8 mouse cellular contexts compared by ENCODE assay signal in genomic region chr4:55349452-55350218, GRCm38 (mm10). TPM values are rescaled to one million over a fixed set of nuclear protein-coding genes. Genes with fewer than 3 reads are reported as not detected.
DNase-seq lines count a peak whose midpoint lies in the region; ATAC-seq lines count a peak whose summit lies in the region.

Rad23b (plus strand) TSS chr4:55350043.

- H3K27me3 ChIP-seq in hindbrain, embryonic 15.5 days, result no peaks in the 10 kb centered on the region

- H3K27ac ChIP-seq in hindbrain, embryonic 15.5 days (replicated peaks), result peak within 1 kb of the TSS; percentile 95

- H3K9ac ChIP-seq in hindbrain, embryonic 15.5 days, result peak within 1 kb of the TSS; percentile 71

- peak within 1 kb of the TSS; percentile 75 for H3K4me2 ChIP-seq in hindbrain, embryonic 15.5 days

- H3K4me1 ChIP-seq in hindbrain, embryonic 15.5 days (replicated peaks), result peaks cover 35% of the 10 kb centered on the region

- ATAC-seq in hindbrain, embryonic 15.5 days (ENCODE audit: low FRiP score, low read depth), result peak; percentile 99

- H3K4me3 ChIP-seq in hindbrain, embryonic 15.5 days, result peak within 1 kb of the TSS; percentile 64

- no peaks in the 10 kb centered on the region for H3K36me3 ChIP-seq in hindbrain, embryonic 15.5 days

- 0% methylated on average over 77 of the region's 77 CpGs for WGBS in hindbrain, embryonic 15.5 days

- H3K9me3 ChIP-seq in hindbrain, embryonic 15.5 days, result no peaks in the 10 kb centered on the region

- DNase-seq in R1 (ENCODE audit: low read depth, low spot score), result peak; percentile 96
- peak; percentile 100 for DNase-seq in cerebellum, postnatal 25 days
- peak; percentile 100 for DNase-seq in frontal cortex, postnatal 36 days (ENCODE audit: low spot score in 2 of 2)
- DNase-seq in left cerebral cortex, adult 11 months (ENCODE audit: low spot score), result peak; percentile 100
- peak; percentile 100 for DNase-seq in lung, postnatal 4 days
- DNase-seq in retina, postnatal 7 days (ENCODE audit: low read depth, low spot score), result peak; percentile 99
- DNase-seq in urinary bladder, adult 2 months (ENCODE audit: low spot score), result peak; percentile 100

RNA-seq across cellular contexts. Expression of gene Rad23b, which starts in this region (rescaled TPM):
- polyA plus RNA-seq in hindbrain, embryonic 15.5 days (2015; fragmentation: Nextera tagmentation; extraction: Ambion mirVana), result 92.0 and 98.5 TPM in 2 replicates
- polyA plus RNA-seq in urinary bladder, adult 2 months (2012; rRNA removed), result 107 and 114 TPM in 2 replicates

Comparison
In these comparisons a context has a peak if more than half of its experiments do, and no peak if none do; other contexts are left out.
1. Peak in every context shown above with its lines: DNase-seq, ATAC-seq, H3K4me3 ChIP-seq and H3K27ac ChIP-seq.